Comparison of ENCODE assay signal across 8 mouse cellular contexts in genomic region chr4:43038567-43039495, GRCm38 (mm10). TPM values are rescaled to one million over a fixed set of nuclear protein-coding genes. Genes with fewer than 3 reads are reported as not detected.
DNase-seq lines count a peak whose midpoint lies in the region; ATAC-seq and TF ChIP-seq lines count a peak whose summit lies in the region.

No protein-coding gene starts in this region.

- H3K4me2 ChIP-seq in heart, embryonic 14.5 days (ENCODE audit: low read length), result peak overlapping the region; percentile 94
- peak overlapping the region; percentile 91 for H3K4me2 ChIP-seq in lung, postnatal 0 days (replicated peaks; ENCODE audit: low read depth, low read length)

- ATAC-seq in heart, embryonic 14.5 days (ENCODE audit: insufficient number of reproducible peaks, insufficient read depth, low FRiP score, low read depth), result no peak
- peak; percentile 23 for ATAC-seq in lung, postnatal 0 days

- no peaks in the 10 kb centered on the region for H3K9me3 ChIP-seq in embryonic facial prominence, embryonic 10.5 days
- H3K9me3 ChIP-seq in heart, embryonic 14.5 days (ENCODE audit: control insufficient read depth, low read length), result no peaks in the 10 kb centered on the region
- H3K9me3 ChIP-seq in lung, postnatal 0 days (ENCODE audit: low read length), result no peaks in the 10 kb centered on the region

- H3K36me3 ChIP-seq in embryonic facial prominence, embryonic 10.5 days (replicated peaks), result peaks cover 32% of the 10 kb centered on the region
- H3K36me3 ChIP-seq in heart, embryonic 14.5 days (ENCODE audit: control insufficient read depth, insufficient read depth, low read length), result peaks cover 29% of the 10 kb centered on the region
- H3K36me3 ChIP-seq in lung, postnatal 0 days (ENCODE audit: insufficient read depth, low read length), result peaks cover 12% of the 10 kb centered on the region

- H3K9ac ChIP-seq in heart, embryonic 14.5 days (ENCODE audit: low read length), result peak overlapping the region; percentile 78
- H3K9ac ChIP-seq in lung, postnatal 0 days (replicated peaks; ENCODE audit: low read depth), result peak overlapping the region; percentile 90

- peak; percentile 44 to 59 for DNase-seq in urinary bladder, adult 18-20 months (ENCODE audit: low spot score in 2 of 2)
- DNase-seq in urinary bladder, postnatal 4 days (ENCODE audit: low spot score in 2 of 2), result no peak
- no peak for DNase-seq in embryonic facial prominence, embryonic 10.5 days (ENCODE audit: low spot score)
- DNase-seq in kidney, postnatal 4 days, result peak; percentile 38 to 58
- DNase-seq in lung, postnatal 0 days (ENCODE audit: low spot score), result peak; percentile 85
- DNase-seq in spleen, postnatal 4 days (ENCODE audit: low spot score in 2 of 2), result peak; percentile 61 to 78
- DNase-seq in testis, postnatal 14 days (ENCODE audit: low spot score), result no peak

- WGBS in embryonic facial prominence, embryonic 10.5 days, result 60% methylated on average over 15 of the region's 15 CpGs
- 39% methylated on average over 15 of the region's 15 CpGs for WGBS in heart, embryonic 14.5 days
- 44% methylated on average over 15 of the region's 15 CpGs for WGBS in lung, postnatal 0 days

- H3K4me1 ChIP-seq in embryonic facial prominence, embryonic 10.5 days, result peaks cover 34% of the 10 kb centered on the region
- H3K4me1 ChIP-seq in heart, embryonic 14.5 days (ENCODE audit: control insufficient read depth in 2 of 2, insufficient read depth in 2 of 2, low read length in 2 of 2), result peaks cover 16 to 30% of the 10 kb centered on the region in 2 experiments
- H3K4me1 ChIP-seq in lung, postnatal 0 days (ENCODE audit: insufficient read depth, low read depth, low read length), result peaks cover 8% of the 10 kb centered on the region

- TF ChIP-seq CTCF in lung, postnatal 0 days (IDR thresholded peaks at IDR 0.05), result no peak

- H3K4me3 ChIP-seq in embryonic facial prominence, embryonic 10.5 days, result peak overlapping the region; percentile 75
- peak overlapping the region; percentile 53 to 71 for H3K4me3 ChIP-seq in heart, embryonic 14.5 days (ENCODE audit: control insufficient read depth in 1 of 2, insufficient read depth in 1 of 2, low read depth in 1 of 2, low read length in 2 of 2)
- H3K4me3 ChIP-seq in lung, postnatal 0 days (ENCODE audit: low read depth, low read length), result peak overlapping the region; percentile 71

- H3K27me3 ChIP-seq in embryonic facial prominence, embryonic 10.5 days (replicated peaks; ENCODE audit: low read depth, poor library complexity, severe bottlenecking), result no peaks in the 10 kb centered on the region
- no peaks in the 10 kb centered on the region for H3K27me3 ChIP-seq in heart, embryonic 14.5 days (ENCODE audit: control insufficient read depth, insufficient read depth, low read length)
- H3K27me3 ChIP-seq in lung, postnatal 0 days (replicated peaks; ENCODE audit: insufficient read depth, low read length), result no peaks in the 10 kb centered on the region

- no peak for TF ChIP-seq EP300 in lung, postnatal 0 days (IDR thresholded peaks at IDR 0.05)

- H3K27ac ChIP-seq in embryonic facial prominence, embryonic 10.5 days (replicated peaks), result peak overlapping the region; percentile 87; the same call in 1 of the 2 replicates
- peak overlapping the region; percentile 58 to 61 for H3K27ac ChIP-seq in heart, embryonic 14.5 days (replicated peaks in 1 of 2; ENCODE audit: control insufficient read depth in 1 of 2, insufficient read depth in 1 of 2, low read depth in 2 of 2, low read length in 2 of 2)
- H3K27ac ChIP-seq in lung, postnatal 0 days (ENCODE audit: low read length), result peak overlapping the region; percentile 90

RNA-seq across cellular contexts. Expression of gene Fam214b, which starts 7.2 kb away (rescaled TPM):
- polyA plus RNA-seq in embryonic facial prominence, embryonic 10.5 days (2016; fragmentation: Nextera tagmentation; extraction: Ambion mirVana), result 13.1 and 14.3 TPM in 2 replicates
- polyA plus RNA-seq in heart, embryonic 14.5 days (2014; fragmentation: Nextera tagmentation; extraction: Ambion mirVana), result 10.5 and 12.0 TPM in 2 replicates
- 10.7 and 10.9 TPM in 2 replicates for polyA plus RNA-seq in lung, postnatal 0 days (2015; fragmentation: Nextera tagmentation; extraction: Ambion mirVana)

RNA-seq across cellular contexts. Expression of gene Stoml2, which starts 7.3 kb away (rescaled TPM):
- polyA plus RNA-seq in embryonic facial prominence, embryonic 10.5 days (2016; fragmentation: Nextera tagmentation; extraction: Ambion mirVana), result 467 and 485 TPM in 2 replicates
- 201 and 211 TPM in 2 replicates for polyA plus RNA-seq in heart, embryonic 14.5 days (2014; fragmentation: Nextera tagmentation; extraction: Ambion mirVana)
- 123 and 140 TPM in 2 replicates for polyA plus RNA-seq in lung, postnatal 0 days (2015; fragmentation: Nextera tagmentation; extraction: Ambion mirVana)

RNA-seq across cellular contexts. Expression of gene Pigo, which starts 13.2 kb away (rescaled TPM):
- 25.8 and 27.3 TPM in 2 replicates for polyA plus RNA-seq in embryonic facial prominence, embryonic 10.5 days (2016; fragmentation: Nextera tagmentation; extraction: Ambion mirVana)
- polyA plus RNA-seq in heart, embryonic 14.5 days (2014; fragmentation: Nextera tagmentation; extraction: Ambion mirVana), result 12.0 and 13.0 TPM in 2 replicates
- 9.5 and 9.8 TPM in 2 replicates for polyA plus RNA-seq in lung, postnatal 0 days (2015; fragmentation: Nextera tagmentation; extraction: Ambion mirVana)

RNA-seq across cellular contexts. Expression of gene Unc13b, which starts 19.9 kb away (rescaled TPM):
- 4.8 and 6.6 TPM in 2 replicates for polyA plus RNA-seq in embryonic facial prominence, embryonic 10.5 days (2016; fragmentation: Nextera tagmentation; extraction: Ambion mirVana)
- 16.4 and 19.1 TPM in 2 replicates for polyA plus RNA-seq in heart, embryonic 14.5 days (2014; fragmentation: Nextera tagmentation; extraction: Ambion mirVana)
- 3.0 and 4.9 TPM in 2 replicates for polyA plus RNA-seq in lung, postnatal 0 days (2015; fragmentation: Nextera tagmentation; extraction: Ambion mirVana)

RNA-seq across cellular contexts. Expression of gene Fancg, which starts 28.5 kb away (rescaled TPM):
- polyA plus RNA-seq in embryonic facial prominence, embryonic 10.5 days (2016; fragmentation: Nextera tagmentation; extraction: Ambion mirVana), result 25.3 and 26.0 TPM in 2 replicates
- 10.8 and 11.7 TPM in 2 replicates for polyA plus RNA-seq in heart, embryonic 14.5 days (2014; fragmentation: Nextera tagmentation; extraction: Ambion mirVana)
- 6.4 and 7.9 TPM in 2 replicates for polyA plus RNA-seq in lung, postnatal 0 days (2015; fragmentation: Nextera tagmentation; extraction: Ambion mirVana)

Comparison
In these comparisons a context has a peak if more than half of its experiments do, and no peak if none do; other contexts are left out.
1. DNase-seq: peak in urinary bladder, adult 18-20 months (2 of 2), kidney, postnatal 4 days (2 of 2), lung, postnatal 0 days (single experiment) and spleen, postnatal 4 days (2 of 2); none in urinary bladder, postnatal 4 days (0 of 2), embryonic facial prominence, embryonic 10.5 days (single experiment) and testis, postnatal 14 days (single experiment).
2. Peak in every context shown above with its lines, with median percentiles within 50 percentile points of each other: H3K27ac ChIP-seq and H3K4me3 ChIP-seq.